Mouse (Mus musculus) limb, embryonic 10.5 days (tissue): ENCODE data around the gene Rexo2. TPM values are rescaled to one million over a fixed set of nuclear protein-coding genes. Genes with fewer than 3 reads are reported as not detected.
"Not testable (repeated sequence)": the region's sequence is repeated elsewhere in the genome, so short reads cannot be mapped to it uniquely, and the experiment has no call there.

ENCODE experiments used
- DNase-seq: peaks from one replicate; pipeline ENCODE4 v3.0.0-alpha.2; 2017; ENCODE audit warnings: low spot score
- H3K27ac ChIP-seq: fragments of 300-500 bp; sonication (generic); 2 replicates; pipeline ENCODE4 v1.5.1; 2016; ENCODE audit warnings: mild to moderate bottlenecking
- H3K27me3 ChIP-seq: fragments of 300-500 bp; sonication (generic); 2 replicates; pipeline ENCODE4 v1.6.1; 2016; ENCODE audit warnings: low read depth, mild to moderate bottlenecking; ENCODE audit not compliant: poor library complexity, severe bottlenecking
- H3K36me3 ChIP-seq: fragments of 300-500 bp; sonication (generic); 2 replicates; pipeline ENCODE4 v1.6.1; 2016; ENCODE audit warnings: mild to moderate bottlenecking, moderate library complexity
- H3K4me1 ChIP-seq: fragments of 300-500 bp; sonication (generic); 2 replicates; pipeline ENCODE4 v1.6.1; 2016
- H3K4me3 ChIP-seq: fragments of 300-500 bp; sonication (generic); 2 replicates; pipeline ENCODE4 v1.5.1; 2016; ENCODE audit warnings: mild to moderate bottlenecking, moderate library complexity
- H3K9me3 ChIP-seq: fragments of 300-500 bp; sonication (generic); replicated peaks from 2 replicates; pipeline ENCODE4 v1.6.1; 2016; ENCODE audit warnings: mild to moderate bottlenecking
- WGBS: fragments of 180-500 bp; shearing (Covaris S2); methylation state at CpG from one replicate; pipeline ENCODE4 v1.1.7; 2016; 5-methylcytosine and 5-hydroxymethylcytosine counted together
- polyA plus RNA-seq: library from polyadenylated mRNA; unstranded; fragments of >200 nt; fragmentation: Nextera tagmentation; extraction: Ambion mirVana; gene quantifications from 2 replicates; pipeline ENCODE4 v1.2.1, GENCODE M21; 2016

Rexo2 gene
- polyA plus RNA-seq, 1 experiment from 2014 or later: 95.8 TPM

DNA sequence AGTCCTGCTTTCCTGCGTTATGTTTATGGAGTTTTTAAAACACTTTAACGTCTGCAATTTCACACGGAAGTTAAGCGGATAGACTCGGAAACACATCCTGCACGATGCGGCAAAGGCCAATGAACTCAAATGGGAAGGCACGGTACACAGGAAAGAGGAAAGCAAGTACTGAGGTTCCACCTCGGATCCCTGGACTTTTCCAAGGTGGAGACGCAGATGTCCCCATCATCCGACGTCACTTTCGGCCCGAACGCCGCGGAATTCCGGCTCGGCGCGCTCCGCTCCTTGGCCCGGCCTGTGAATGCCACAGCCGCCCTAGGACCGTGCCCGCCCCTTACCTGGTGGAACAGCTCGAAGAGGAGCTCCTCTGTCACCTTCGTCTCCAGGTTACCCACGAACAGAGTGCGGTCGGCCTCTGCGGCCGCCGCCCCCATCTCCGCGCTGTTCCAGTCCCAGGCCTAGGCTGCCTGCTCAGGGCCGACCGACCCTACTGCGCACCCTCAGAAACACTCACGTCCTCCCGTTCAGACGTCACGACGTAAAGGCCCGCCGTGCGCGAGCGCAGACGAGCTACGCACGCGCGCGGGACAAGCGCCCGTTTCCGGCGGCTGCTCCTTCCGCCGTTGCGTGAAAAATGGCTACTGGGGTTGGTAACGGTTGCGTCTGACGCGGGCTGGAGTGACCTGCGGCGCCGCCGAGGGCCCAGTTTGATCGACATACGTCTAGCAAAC, 14.6 kb upstream of the Rexo2 start, which contains the start of the genes Rbm7 and Gm5617:
Gene Rbm7, minus strand, starts transcription at position 483 of the 731 bp plus-strand sequence.
Gene Gm5617, plus strand, starts transcription at position 626 of the 731 bp plus-strand sequence.
- Histone ChIP-seq H3K27ac (peak within 1 kb of the TSS; percentile 96), H3K4me3 (peak within 1 kb of the TSS; percentile 90), H3K27me3 (no peaks in the 10 kb centered on the region; the same call in 1 of the 2 replicates), H3K36me3 (peaks cover 40% of the 10 kb centered on the region), H3K4me1 (peaks cover 17% of the 10 kb centered on the region), H3K9me3 (no peaks in the 10 kb centered on the region)
- WGBS: under 1% methylated on average over 72 of the region's 72 CpGs
- DNase-seq: peak; percentile 96

DNA sequence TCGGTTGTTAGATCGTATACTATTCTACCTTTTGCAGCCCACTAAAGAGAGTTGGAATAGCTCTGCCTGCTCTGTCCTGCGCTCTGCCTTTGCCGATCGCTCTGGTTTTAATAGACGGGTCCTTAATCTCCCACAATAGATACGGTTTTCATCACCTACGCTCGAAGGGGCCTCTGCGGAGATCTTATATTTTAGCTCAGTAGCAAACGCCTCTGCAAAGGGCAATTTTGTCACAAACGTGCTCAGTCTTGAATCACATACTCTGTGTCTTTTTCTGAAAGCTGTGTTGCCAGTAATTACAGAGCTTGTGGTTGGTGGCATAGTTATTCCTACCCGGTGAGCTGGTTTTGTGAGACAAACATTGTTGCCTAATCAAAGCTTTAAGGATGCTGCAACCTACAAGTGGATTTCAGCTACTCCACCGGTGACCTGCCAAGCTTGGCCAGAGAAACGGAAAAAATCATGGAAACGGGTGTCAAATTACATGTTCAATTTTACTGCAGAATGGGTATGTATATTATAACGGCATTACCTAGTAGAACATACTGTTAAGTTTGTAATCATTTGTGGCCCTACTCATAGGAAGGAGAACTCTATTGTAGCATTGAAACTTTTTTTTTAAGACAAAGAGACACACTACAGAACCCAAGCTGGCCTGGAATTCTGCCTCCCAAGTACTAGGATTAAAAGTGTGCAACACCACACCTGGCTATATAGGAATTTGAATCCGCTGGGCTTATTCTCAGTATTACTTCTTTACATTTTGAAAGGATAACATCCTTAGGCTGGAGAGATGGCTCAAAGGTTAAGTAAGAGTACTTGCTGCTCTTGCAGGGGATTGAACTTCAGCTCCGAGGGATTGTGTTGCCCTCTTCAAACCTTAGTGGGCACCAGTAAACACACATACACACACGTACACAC, 1.1 kb upstream of the Rexo2 start:
- Histone ChIP-seq H3K27ac (peak overlapping the region; percentile 30; the same call in 1 of the 2 replicates), H3K4me3 (peak overlapping the region; percentile 87), H3K27me3 (no peaks in the 10 kb centered on the region), H3K4me1 (peaks cover 16% of the 10 kb centered on the region), H3K9me3 (no peaks in the 10 kb centered on the region), H3K36me3 (peaks cover 38% of the 10 kb centered on the region)
- DNase-seq: peak; percentile 43
- 34% methylated on average over 20 of the region's 20 CpGs for WGBS

DNA sequence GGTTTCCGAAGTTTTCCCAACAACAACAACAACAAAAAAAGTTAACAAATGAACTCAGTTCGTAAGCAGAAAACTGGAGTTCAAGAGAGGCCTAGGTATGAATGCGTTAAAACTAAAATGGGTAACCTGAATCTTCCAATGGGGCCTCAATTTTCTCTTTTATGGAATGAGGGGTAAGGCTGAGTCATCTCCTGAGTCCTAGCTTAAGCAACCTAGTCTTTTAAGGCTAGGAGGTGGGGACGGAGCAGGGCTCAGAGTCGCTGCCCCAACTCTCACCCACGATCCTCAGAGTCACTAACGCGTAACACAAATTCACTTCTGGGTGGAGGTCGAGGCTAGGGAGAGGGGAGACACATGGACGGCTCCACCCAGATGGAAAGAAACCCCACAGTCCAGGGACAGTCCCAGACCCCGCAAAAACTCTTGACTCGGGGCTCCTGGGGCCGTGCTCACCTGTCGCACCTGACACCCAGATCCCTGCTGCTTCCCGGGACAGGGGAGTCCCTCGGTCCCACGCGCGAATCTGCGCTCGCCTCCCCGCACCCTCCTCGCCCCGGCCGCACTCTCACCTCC, 499 bp downstream of the Rexo2 start:
- Histone ChIP-seq H3K4me3 (peak overlapping the region; percentile 87), H3K36me3 (peaks cover 39% of the 10 kb centered on the region), H3K27ac (peak overlapping the region; percentile 87), H3K4me1 (peaks cover 16% of the 10 kb centered on the region), H3K27me3 (no peaks in the 10 kb centered on the region), H3K9me3 (no peaks in the 10 kb centered on the region)
- WGBS: 6% methylated on average over 25 of the region's 25 CpGs
- no peak for DNase-seq

DNA sequence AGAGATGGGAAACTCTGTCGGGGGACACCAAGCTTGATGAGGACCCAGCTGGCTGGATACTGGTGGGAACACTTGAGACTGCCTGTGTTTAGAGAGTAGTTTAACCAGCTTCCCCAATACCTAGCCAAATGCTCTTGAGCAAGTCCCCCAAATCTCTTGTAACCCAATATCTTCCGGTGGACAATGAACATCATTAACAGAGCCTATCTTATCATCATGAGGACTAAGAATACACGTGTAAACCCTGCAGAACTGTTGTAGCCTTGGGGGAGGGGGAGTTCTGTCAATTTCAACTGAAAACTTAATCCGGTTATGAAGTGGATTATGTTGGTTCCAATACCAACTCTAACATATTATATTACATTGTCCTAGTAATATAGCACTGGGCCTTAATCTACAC, 1.6 kb downstream of the Rexo2 start:
- no peak for DNase-seq
- H3K4me3 ChIP-seq: no peak overlapping the region

DNA sequence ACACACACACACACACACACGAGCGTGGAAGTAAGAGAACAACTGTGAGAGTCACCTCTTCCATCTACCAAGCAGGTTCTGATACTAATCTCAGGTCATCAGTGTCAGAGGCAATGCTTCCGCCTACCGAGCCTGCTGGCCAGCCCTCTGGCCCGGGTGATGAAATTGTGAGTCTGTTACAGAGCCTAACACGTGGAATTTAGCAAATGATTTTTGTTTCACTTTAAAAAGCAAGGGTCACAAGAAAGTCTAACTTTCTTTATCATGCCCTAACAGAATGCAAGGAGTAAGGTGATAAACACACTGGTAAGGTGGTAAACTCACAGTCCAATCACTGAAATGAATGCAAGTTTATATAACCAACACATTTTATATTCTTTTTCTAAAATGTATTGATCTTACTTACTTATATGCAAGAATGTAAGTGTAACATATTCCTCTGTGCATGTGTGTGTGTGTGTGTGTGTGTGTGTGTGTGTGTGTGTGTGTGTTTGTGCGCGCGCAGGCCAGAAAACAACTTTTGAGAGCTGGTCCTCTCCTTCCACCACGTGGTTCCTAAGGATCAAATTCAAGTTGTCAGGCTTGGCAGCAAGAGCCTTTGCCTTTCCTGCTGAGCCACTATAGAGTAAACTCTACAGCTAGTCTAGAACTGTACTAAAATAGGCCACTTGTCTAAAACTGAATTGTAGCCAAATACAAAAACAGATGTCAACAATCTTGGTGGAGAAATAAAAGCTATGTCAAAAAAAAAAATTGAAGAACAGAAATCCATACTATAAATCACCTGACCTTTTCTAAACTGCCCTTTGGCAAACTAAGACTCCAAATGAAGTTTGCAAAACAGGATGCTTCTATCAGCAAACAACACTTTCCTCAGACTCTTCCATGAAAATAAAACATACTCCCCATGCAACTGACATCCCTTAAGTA, 3.9 kb downstream of the Rexo2 start:
- no peaks in the 10 kb centered on the region for H3K27me3 ChIP-seq
- peaks cover 49% of the 10 kb centered on the region for H3K36me3 ChIP-seq
- H3K27ac ChIP-seq: no peak overlapping the region
- 94% methylated on average over 10 of the region's 10 CpGs for WGBS
- H3K4me3 ChIP-seq: no peak overlapping the region
- no peaks in the 10 kb centered on the region for H3K9me3 ChIP-seq
- H3K4me1 ChIP-seq: peaks cover 14% of the 10 kb centered on the region
- no peak for DNase-seq

More for the DNA sequence above, 1.6 kb downstream of the Rexo2 start:
- Histone ChIP-seq H3K4me1 (peaks cover 16% of the 10 kb centered on the region), H3K27me3 (no peaks in the 10 kb centered on the region), H3K27ac (no peak overlapping the region), H3K36me3 (peaks cover 42% of the 10 kb centered on the region), H3K9me3 (no peaks in the 10 kb centered on the region)
- 93% methylated on average over 4 of the region's 4 CpGs for WGBS

DNA sequence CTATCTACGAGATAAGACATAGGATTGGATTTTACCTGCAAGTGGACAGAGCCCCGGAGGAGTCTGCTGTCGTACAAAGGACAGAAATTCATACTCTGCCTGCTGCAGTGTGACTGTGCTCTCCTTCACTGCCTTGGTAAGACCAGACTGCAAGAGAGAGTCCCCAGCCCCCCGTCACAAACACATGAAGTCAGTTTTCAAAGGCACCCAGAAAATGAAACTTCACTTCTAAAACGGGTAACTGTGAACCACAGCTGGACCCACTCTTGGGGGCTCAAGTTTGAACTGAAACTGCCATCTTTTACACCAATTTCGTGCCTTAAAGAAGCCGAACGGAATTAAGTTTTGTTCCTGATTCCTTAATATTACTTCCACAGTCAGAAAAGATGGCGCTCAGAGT, 6.1 kb downstream of the Rexo2 start:
- no peaks in the 10 kb centered on the region for H3K9me3 ChIP-seq
- H3K4me3 ChIP-seq: no peak overlapping the region
- 96% methylated on average over 9 of the region's 9 CpGs for WGBS
- H3K27me3 ChIP-seq: no peaks in the 10 kb centered on the region
- H3K36me3 ChIP-seq: peaks cover 67% of the 10 kb centered on the region
- no peaks in the 10 kb centered on the region for H3K4me1 ChIP-seq
- no peak for DNase-seq
- H3K27ac ChIP-seq: no peak overlapping the region

DNA sequence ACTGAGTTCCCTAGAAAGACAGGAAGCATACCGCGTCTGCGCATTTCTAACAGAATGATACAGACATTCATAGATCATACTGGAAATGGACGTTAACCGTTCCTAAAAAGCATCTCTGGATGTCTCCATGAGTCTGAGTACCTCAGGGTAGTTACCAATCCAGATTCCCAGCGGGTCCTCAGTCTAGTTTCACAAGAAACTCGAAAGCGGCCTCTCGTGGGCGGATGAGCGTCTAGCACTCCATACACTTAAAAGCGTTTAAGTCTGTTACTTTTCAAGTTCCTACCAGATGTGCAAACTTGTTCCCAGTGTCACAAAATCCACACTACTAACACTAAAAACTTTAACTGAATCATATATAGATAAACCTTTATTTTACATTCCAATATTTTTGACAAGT, 7.3 kb downstream of the Rexo2 start:
- no peaks in the 10 kb centered on the region for H3K27me3 ChIP-seq

DNA sequence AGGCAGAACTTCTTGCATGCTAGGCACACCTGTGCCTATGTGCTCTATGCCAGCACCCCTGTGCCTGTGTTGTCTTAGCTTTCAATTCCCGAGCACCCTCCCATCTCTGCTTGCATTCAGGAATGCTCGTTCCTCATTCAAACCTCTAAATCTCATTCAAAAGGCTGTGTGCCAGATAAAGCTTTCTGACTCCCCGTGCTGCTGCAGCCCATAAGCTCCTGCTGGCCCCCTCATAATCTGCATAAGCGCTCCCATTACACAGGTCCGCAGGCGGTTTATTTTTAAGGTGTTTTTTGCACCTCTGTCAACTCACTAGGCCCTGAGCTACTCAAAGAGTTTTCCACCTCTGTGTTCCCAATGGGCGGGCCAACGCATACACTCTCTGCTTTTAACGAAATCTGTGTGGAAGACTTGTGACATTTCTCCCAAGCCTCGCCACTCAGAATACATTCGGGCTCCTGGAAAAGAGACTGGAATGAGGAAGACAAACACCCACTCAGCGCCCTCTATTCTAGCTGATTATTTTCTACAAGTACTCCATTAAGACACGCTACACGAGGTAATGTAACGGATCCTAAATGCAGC, 7.9 kb downstream of the Rexo2 start:
- H3K27me3 ChIP-seq: no peaks in the 10 kb centered on the region
- 94% methylated on average over 15 of the region's 15 CpGs for WGBS
- no peak for DNase-seq
- H3K27ac ChIP-seq: no peak overlapping the region
- H3K4me3 ChIP-seq: no peak overlapping the region
- peaks cover 67% of the 10 kb centered on the region for H3K36me3 ChIP-seq
- H3K9me3 ChIP-seq: no peaks in the 10 kb centered on the region
- H3K4me1 ChIP-seq: no peaks in the 10 kb centered on the region

More for the DNA sequence above, 7.3 kb downstream of the Rexo2 start:
- WGBS: 95% methylated on average over 12 of the region's 12 CpGs
- Histone ChIP-seq H3K27ac (no peak overlapping the region), H3K4me3 (no peak overlapping the region), H3K4me1 (no peaks in the 10 kb centered on the region), H3K36me3 (peaks cover 66% of the 10 kb centered on the region), H3K9me3 (no peaks in the 10 kb centered on the region)
- DNase-seq: no peak

DNA sequence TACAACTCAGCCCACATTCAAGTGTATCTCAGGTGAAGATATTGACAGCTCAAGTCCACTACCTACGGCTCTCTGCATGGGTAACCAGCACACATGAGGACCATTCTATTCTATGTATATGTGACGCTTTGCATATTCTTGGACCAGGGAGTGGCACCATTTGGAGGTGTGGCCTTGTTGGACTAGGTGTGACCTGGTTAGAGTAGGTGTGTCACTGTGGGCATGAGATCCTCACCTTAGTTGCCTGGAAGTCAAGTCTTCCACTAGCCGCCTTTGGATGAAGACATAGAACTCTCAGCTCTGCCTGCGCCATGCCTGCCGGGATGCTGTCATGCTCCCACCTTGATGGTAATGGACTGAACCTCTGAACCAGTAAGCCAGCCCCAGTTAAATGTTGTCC, 13.0 kb downstream of the Rexo2 start:
- H3K27ac ChIP-seq, H3K9me3 ChIP-seq, DNase-seq, H3K27me3 ChIP-seq, H3K4me1 ChIP-seq, H3K4me3 ChIP-seq: not testable (repeated sequence)
- 95% methylated on average over 5 of the region's 5 CpGs for WGBS
- peaks cover 61% of the 10 kb centered on the region for H3K36me3 ChIP-seq

DNA sequence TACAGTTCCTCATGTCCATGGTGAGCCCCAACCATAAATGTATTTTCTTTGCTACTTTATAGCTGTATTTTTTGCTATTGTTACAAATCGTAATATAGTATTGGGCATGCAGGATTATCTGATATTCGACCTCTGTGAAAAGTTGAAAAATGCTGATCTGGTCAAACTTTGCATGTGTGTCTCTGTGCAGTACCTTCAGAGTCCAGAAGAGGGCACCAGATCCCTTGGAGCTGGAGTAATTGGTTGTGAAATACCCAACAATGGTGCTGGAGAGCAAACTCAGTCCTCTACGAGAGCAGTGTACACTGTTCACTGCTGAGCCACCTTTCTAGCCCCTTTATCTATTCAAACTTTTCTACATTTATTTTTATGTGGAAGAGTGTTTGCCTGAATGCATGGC, 13.6 kb downstream of the Rexo2 start:
- H3K27ac ChIP-seq: no peak overlapping the region
- H3K9me3 ChIP-seq: no peaks in the 10 kb centered on the region
- H3K4me3 ChIP-seq: no peak overlapping the region
- no peaks in the 10 kb centered on the region for H3K27me3 ChIP-seq
- peak; percentile 74 for DNase-seq
- no peaks in the 10 kb centered on the region for H3K4me1 ChIP-seq
- peaks cover 56% of the 10 kb centered on the region for H3K36me3 ChIP-seq
- 72% methylated on average over 3 of the region's 3 CpGs for WGBS

DNA sequence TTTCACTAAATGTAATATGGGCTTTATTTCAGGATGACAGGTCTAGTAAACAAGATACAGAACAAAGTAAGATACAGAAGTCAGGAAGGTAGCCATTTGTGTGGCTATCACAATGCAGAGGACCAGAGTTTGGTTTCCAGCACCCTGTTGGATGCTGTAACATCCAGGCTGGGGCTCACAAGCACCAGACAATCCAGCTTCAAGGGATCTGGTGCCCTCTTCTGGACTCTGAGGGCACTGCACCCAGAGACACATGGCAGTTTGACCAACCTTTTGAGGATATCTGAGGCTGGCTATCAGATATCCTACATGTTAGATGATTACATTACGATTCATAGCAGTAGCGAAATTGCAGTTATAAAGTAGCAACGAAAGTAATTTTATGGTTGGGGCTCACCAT, 14.8 kb downstream of the Rexo2 start:
- Histone ChIP-seq H3K27ac (no peak overlapping the region), H3K36me3 (peaks cover 45% of the 10 kb centered on the region), H3K27me3 (no peaks in the 10 kb centered on the region), H3K9me3 (no peaks in the 10 kb centered on the region), H3K4me1 (no peaks in the 10 kb centered on the region), H3K4me3 (no peak overlapping the region)
- WGBS: 97% methylated on average over 3 of the region's 3 CpGs
- DNase-seq: no peak

DNA sequence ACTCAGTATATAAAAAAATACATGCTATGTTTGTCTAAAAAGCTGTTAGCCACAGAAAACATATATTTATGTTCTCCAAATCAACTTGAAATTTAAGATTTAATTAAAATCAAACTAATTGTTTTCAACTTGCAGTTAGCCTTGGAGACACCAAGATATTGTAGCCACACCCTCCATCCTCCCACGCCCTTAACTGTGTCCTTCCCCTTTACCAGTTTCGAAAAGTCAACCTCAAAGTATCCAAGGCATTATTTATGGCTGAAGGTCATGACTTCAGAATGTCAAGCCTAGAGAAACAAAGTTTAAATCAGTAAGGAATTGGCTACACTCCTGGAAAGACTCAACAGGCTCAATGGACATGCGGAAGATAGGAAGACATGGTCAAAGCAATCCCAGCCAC, 18.9 kb downstream of the Rexo2 start:
- WGBS: 88% methylated on average over 3 of the region's 3 CpGs

More for the DNA sequence above, 18.9 kb downstream of the Rexo2 start:
- Histone ChIP-seq H3K9me3 (no peaks in the 10 kb centered on the region), H3K4me1 (no peaks in the 10 kb centered on the region), H3K27me3 (no peaks in the 10 kb centered on the region), H3K36me3 (peaks cover 13% of the 10 kb centered on the region), H3K27ac (no peak overlapping the region), H3K4me3 (no peak overlapping the region)
- no peak for DNase-seq
